Mouse (Mus musculus) lung, embryonic 14.5 days (tissue): ENCODE data around the gene Qsox2. TPM values are rescaled to one million over a fixed set of nuclear protein-coding genes. Genes with fewer than 3 reads are reported as not detected.

Experiments used
- ATAC-seq: fragments of 200-750 bp; cut with Nextera tagmentation; 2 replicates; pipeline ENCODE4 v1.8.0; 2017; ENCODE audit warnings: mild to moderate bottlenecking, moderate TSS enrichment, moderate library complexity; ENCODE audit not compliant: insufficient read depth
- DNase-seq: peaks from one replicate; pipeline ENCODE4 v3.0.0-alpha.2; 2015
- H3K27ac ChIP-seq: fragments of 300-500 bp; sonication (generic); 2 replicates; pipeline ENCODE4 v1.5.1; 2014; ENCODE audit warnings: low read depth, mild to moderate bottlenecking, moderate library complexity
- H3K27me3 ChIP-seq: fragments of 300-500 bp; sonication (generic); 2 replicates; pipeline ENCODE4 v1.6.1; 2014; ENCODE audit warnings: low read length, control low read depth; ENCODE audit not compliant: insufficient read depth
- H3K36me3 ChIP-seq: fragments of 300-500 bp; sonication (generic); 2 replicates; pipeline ENCODE4 v1.6.1; 2014; ENCODE audit warnings: control low read depth; ENCODE audit not compliant: insufficient read depth
- H3K4me1 ChIP-seq: fragments of 300-500 bp; sonication (generic); 2 replicates; pipeline ENCODE4 v1.6.1; 2014; ENCODE audit warnings: antibody characterized with exemption, control low read depth; ENCODE audit not compliant: insufficient read depth
- H3K4me2 ChIP-seq: fragments of 300-500 bp; sonication (generic); 2 replicates; pipeline ENCODE4 v1.6.1; 2014; ENCODE audit warnings: mild to moderate bottlenecking
- H3K4me3 ChIP-seq: fragments of 300-500 bp; sonication (generic); 2 replicates; pipeline ENCODE4 v1.5.1; 2014; ENCODE audit warnings: low read depth, low read length
- H3K9ac ChIP-seq: fragments of 300-500 bp; sonication (generic); 2 replicates; pipeline ENCODE4 v1.6.1; 2014
- H3K9me3 ChIP-seq: fragments of 300-500 bp; sonication (generic); 2 replicates; pipeline ENCODE4 v1.6.1; 2016; ENCODE audit warnings: low read depth, low read length, control low read depth
- CTCF ChIP-seq: IDR thresholded peaks from 2 replicates; pipeline ENCODE4 v1.5.1; 2016; ENCODE audit warnings: antibody characterized with exemption, low read depth
- WGBS: fragments of 180-500 bp; shearing (Covaris S2); extraction: QIAGEN DNeasy Blood & Tissue Kit; methylation state at CpG from one replicate; pipeline ENCODE4 v1.1.7; 2014; 5-methylcytosine and 5-hydroxymethylcytosine counted together
- polyA plus RNA-seq: library from polyadenylated mRNA; unstranded; fragments of >200 nt; fragmentation: Nextera tagmentation; extraction: Ambion mirVana; gene quantifications from 2 replicates; pipeline ENCODE4 v1.2.1, GENCODE M21; 2014

Qsox2 gene
- polyA plus RNA-seq, 1 experiment from 2014 or later, result 26.1 TPM

DNA sequence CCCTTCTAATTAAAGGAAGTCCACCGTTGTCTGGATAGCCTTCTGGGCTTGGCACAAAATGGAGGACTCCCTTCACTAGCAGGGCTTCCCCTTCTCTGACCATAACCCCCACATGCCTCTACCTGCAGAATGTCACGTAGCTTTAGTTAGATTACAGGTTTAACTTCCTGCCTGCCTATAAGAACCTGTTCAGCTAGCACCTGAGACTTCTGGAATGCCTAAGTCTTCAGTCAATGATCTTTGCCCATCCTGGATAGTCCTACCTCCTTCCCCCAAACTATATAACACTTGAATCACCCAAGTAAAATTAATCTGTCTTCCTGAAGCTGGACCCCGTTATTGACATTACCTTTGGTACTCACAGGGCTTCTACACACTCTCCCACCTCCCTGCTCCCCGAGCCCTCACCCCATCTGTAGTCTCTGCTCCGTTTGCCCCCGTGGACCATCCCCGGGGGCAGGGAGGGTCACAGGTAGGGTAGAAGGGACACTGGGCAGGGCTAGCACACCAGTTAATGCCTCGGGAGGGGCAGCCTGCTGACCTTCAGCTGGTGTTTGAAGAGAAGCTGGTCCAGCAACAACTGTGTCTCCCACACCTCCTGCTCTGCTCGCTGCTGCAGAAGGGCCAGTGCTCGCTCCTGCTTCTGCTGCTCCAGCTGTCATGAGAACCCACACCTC is 28.9 kb upstream of the Qsox2 start:
- Histone ChIP-seq H3K9ac (no peak overlapping the region), H3K36me3 (no peaks in the 10 kb centered on the region), H3K4me1 (no peaks in the 10 kb centered on the region), H3K4me3 (no peak overlapping the region), H3K4me2 (no peak overlapping the region), H3K27ac (no peak overlapping the region), H3K9me3 (no peaks in the 10 kb centered on the region), H3K27me3 (no peaks in the 10 kb centered on the region)
- no peak for TF ChIP-seq CTCF
- WGBS, result 66% methylated on average over 10 of the region's 10 CpGs
- no peak for DNase-seq
- no peak for ATAC-seq

DNA sequence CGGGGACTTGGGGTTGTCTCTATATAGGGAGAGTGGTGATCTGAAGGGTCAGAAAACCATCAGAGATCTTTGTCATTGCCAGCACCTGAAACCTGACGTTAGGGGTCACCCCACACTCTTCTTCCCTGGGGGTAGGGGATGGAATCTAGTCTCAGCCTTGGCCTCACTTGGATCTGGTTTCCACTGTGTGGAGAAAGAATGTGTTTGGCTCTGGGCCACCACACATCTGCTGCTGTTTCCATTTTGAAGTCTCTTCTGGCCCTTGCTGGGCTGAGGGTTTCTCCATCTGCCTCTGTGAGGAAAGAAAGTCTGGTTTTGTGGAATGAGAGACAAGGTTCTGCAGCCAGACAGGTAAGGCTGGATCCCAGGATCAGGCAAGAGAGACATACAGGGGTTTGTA is 27.8 kb upstream of the Qsox2 start:
- WGBS, result 66% methylated on average over 2 of the region's 2 CpGs
- ATAC-seq (no peak), DNase-seq (peak; percentile 76)
- Histone ChIP-seq H3K27me3 (no peaks in the 10 kb centered on the region), H3K4me1 (no peaks in the 10 kb centered on the region), H3K27ac (no peak overlapping the region), H3K9me3 (no peaks in the 10 kb centered on the region), H3K9ac (no peak overlapping the region), H3K4me2 (no peak overlapping the region), H3K4me3 (no peak overlapping the region), H3K36me3 (no peaks in the 10 kb centered on the region)
- TF ChIP-seq CTCF, result no peak

DNA sequence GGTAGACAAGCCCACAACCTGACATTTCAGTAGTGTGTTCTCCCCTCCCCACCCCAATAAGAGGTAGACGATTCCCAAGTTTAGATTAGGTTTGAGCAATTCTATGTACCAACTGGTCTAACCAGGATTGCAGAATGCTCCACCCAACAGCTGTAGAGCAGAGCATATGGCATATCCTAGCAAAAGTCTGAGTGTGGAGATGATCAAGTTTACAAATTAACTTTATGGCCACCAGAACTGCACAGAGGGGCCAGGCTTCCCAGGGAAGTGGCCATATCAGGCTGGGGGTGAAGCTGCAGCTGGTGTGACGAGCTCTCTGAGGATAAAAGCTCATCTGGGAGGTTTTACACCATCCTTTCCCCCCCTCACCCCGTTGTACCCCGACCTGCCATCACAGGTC is 27.3 kb upstream of the Qsox2 start:
- WGBS, result 59% methylated on average over 4 of the region's 4 CpGs
- Histone ChIP-seq H3K4me2 (no peak overlapping the region), H3K27me3 (no peaks in the 10 kb centered on the region), H3K9ac (no peak overlapping the region), H3K4me3 (no peak overlapping the region), H3K9me3 (no peaks in the 10 kb centered on the region), H3K27ac (no peak overlapping the region), H3K36me3 (no peaks in the 10 kb centered on the region), H3K4me1 (no peaks in the 10 kb centered on the region)
- ATAC-seq (no peak), DNase-seq (no peak)
- no peak for TF ChIP-seq CTCF

DNA sequence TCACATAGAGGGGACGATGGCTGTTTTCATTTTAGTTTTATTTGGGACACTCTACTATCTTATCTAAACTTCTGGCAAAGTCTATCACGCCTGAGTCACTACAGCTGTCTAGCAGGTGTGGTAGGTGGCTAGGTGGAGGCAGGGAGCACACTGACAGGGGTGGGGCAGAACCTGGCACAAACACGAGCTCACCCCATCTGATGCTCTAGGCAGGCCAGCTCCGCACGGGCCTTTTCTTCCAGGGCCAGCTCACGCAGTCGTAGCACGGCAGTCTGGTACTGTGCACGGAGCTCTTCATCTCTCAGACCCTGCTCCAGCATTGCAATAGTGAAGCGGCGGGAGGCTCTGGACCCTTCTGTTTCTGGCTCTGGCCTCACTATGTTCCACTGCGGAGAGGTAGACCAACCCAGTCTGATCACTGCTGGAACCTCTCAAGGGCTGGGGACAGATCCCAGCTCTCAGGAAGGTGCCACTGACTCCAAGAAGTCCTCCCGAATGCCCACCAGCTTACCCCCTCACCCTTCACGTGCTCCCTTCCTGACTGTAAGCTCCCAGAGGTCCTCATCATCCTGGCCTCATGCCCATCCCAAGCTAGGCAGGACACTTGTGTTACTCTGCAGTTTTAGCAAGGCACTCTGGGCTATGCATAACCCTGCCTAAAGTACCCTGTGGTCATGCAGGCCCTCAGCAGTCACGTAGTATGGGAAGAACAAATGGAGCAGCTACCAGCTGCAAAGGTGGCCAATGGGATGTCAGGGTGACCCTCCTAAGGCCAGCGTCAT is 20.2 kb upstream of the Qsox2 start:
- DNase-seq (no peak), ATAC-seq (no peak)

DNA sequence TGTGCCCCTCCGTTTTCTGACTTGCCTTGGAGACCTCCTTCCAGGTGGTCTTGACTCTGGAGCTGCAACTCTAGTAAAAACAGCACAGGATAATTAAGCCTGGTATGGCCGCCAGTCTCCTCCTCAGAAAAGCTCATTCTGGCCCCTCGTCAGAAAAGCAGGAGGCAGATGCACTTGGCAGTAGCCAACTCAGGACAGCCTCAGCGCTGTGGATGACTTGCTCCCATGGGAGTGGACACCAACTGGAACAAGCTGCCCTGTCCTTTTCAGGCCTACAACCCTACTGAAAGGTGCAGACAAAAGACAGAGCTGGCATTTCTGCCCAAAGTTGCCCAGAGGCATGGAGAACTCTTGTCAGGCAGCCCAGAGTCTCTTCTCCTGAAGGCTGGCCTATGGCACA is 17.5 kb upstream of the Qsox2 start:
- DNase-seq, result no peak

More for the DNA sequence above, 20.2 kb upstream of the Qsox2 start:
- Histone ChIP-seq H3K4me3 (no peak overlapping the region), H3K27me3 (no peaks in the 10 kb centered on the region), H3K9ac (no peak overlapping the region), H3K36me3 (no peaks in the 10 kb centered on the region), H3K9me3 (no peaks in the 10 kb centered on the region), H3K27ac (no peak overlapping the region), H3K4me2 (no peak overlapping the region), H3K4me1 (no peaks in the 10 kb centered on the region)
- TF ChIP-seq CTCF, result no peak
- 75% methylated on average over 16 of the region's 16 CpGs for WGBS

DNA sequence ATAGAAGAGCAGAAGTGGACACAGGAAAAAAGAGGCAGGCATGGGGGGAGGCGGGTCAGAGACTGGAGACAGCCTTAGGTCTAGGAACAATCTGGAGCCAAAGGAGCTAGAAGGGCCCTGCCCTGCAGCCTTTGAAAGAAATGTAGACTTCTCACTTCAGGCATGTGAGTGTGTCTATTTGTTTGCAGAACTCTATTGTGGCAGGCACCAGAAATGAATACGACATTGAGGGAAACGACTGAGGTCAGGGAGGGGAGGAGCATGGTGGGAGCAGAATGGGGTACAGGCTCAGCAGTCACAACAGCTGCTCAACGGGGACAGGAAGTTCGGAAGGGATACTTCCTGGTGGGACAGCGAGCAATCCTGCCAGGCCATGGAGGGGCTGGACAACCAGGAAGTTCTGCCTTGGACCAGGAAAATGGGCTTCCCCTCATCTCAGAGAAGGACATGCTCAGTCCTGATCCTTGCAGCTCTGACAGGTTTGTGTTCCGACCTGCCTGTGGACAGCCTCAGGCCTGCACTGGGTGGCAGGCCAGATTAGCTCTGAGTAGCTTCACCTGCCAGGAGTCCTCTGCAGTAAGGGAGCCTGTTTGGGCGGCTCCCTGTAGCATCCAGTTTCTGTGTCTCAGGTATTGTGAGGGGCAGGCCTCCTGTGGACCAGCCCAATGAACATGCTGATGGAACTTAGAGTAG is 15.3 kb upstream of the Qsox2 start:
- Histone ChIP-seq H3K4me3 (no peak overlapping the region), H3K9me3 (no peaks in the 10 kb centered on the region), H3K4me2 (no peak overlapping the region), H3K4me1 (no peaks in the 10 kb centered on the region), H3K36me3 (no peaks in the 10 kb centered on the region), H3K27me3 (no peaks in the 10 kb centered on the region), H3K9ac (no peak overlapping the region), H3K27ac (0 out of 2 replicates have a peak overlapping the region, but pooled peaks have one; percentile 24)
- 52% methylated on average over 8 of the region's 8 CpGs for WGBS
- ATAC-seq, result no peak
- DNase-seq, result no peak
- no peak for TF ChIP-seq CTCF

More for the DNA sequence above, 17.5 kb upstream of the Qsox2 start:
- Histone ChIP-seq H3K4me2 (no peak overlapping the region), H3K27me3 (no peaks in the 10 kb centered on the region), H3K9me3 (no peaks in the 10 kb centered on the region), H3K4me1 (no peaks in the 10 kb centered on the region), H3K4me3 (no peak overlapping the region), H3K27ac (no peak overlapping the region), H3K36me3 (no peaks in the 10 kb centered on the region), H3K9ac (no peak overlapping the region)
- TF ChIP-seq CTCF, result no peak
- WGBS, result 42% methylated on average over 4 of the region's 4 CpGs
- ATAC-seq, result no peak

DNA sequence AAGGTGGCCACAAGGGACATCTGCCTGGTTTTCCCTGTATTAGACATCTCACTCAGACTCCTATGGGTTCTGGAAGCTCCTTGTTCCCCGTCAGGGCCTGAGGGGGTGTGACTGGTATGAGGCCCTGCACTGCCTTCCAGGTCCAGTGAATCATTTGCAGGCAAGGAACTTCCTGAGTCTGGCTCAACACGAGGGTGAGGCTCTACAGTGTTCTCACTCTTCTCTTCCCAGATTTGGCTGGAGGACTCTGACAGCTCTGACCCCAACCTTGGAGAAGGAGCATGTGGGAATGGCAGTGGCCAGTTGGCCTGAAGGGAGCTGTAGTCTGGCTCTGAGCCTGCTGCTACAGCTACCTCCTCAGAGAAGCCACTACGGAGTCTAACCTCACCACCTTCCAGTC is 10.2 kb upstream of the Qsox2 start:
- no peak overlapping the region for H3K4me2 ChIP-seq
- H3K27me3 ChIP-seq, result no peaks in the 10 kb centered on the region
- 39% methylated on average over 3 of the region's 3 CpGs for WGBS
- no peak overlapping the region for H3K9ac ChIP-seq
- ATAC-seq, result no peak
- no peak for DNase-seq
- H3K36me3 ChIP-seq, result no peaks in the 10 kb centered on the region
- H3K4me3 ChIP-seq, result no peak overlapping the region
- TF ChIP-seq CTCF, result no peak
- H3K27ac ChIP-seq, result no peak overlapping the region
- H3K4me1 ChIP-seq, result no peaks in the 10 kb centered on the region
- H3K9me3 ChIP-seq, result no peaks in the 10 kb centered on the region
